Mouse (Mus musculus) limb, embryonic 13.5 days (tissue): ENCODE measurements around the gene Kcnk6. TPM values are rescaled to one million over a fixed set of nuclear protein-coding genes. Genes with fewer than 3 reads are reported as not detected.

Experiments
- ATAC-seq: fragments of 200-750 bp; cut with Nextera tagmentation; 2 replicates; pipeline ENCODE4 v1.8.0; 2017; ENCODE audit warnings: low read depth, moderate number of reproducible peaks, moderate TSS enrichment; ENCODE audit not compliant: low FRiP score
- H3K27ac ChIP-seq: fragments of 300-500 bp; sonication (generic); 2 replicates; pipeline ENCODE4 v1.5.1; 2015; ENCODE audit warnings: inconsistent platforms, mild to moderate bottlenecking, moderate library complexity
- H3K27me3 ChIP-seq: fragments of 300-500 bp; sonication (generic); 2 replicates; pipeline ENCODE4 v1.6.1; 2015; ENCODE audit warnings: mild to moderate bottlenecking, inconsistent platforms
- H3K36me3 ChIP-seq: fragments of 300-500 bp; sonication (generic); 2 replicates; pipeline ENCODE4 v1.6.1; 2015; ENCODE audit warnings: inconsistent platforms, mild to moderate bottlenecking, moderate library complexity
- H3K4me1 ChIP-seq: fragments of 300-500 bp; sonication (generic); 2 replicates; pipeline ENCODE4 v1.6.1; 2015; ENCODE audit warnings: inconsistent platforms
- H3K4me2 ChIP-seq: fragments of 300-500 bp; sonication (generic); replicated peaks from 2 replicates; pipeline ENCODE4 v1.6.1; 2015; ENCODE audit warnings: inconsistent platforms, mild to moderate bottlenecking, moderate library complexity
- H3K4me3 ChIP-seq: fragments of 300-500 bp; sonication (generic); 2 replicates; pipeline ENCODE4 v1.5.1; 2015; ENCODE audit warnings: moderate library complexity, mild to moderate bottlenecking, inconsistent platforms
- H3K9ac ChIP-seq: fragments of 300-500 bp; sonication (generic); 2 replicates; pipeline ENCODE4 v1.6.1; 2015; ENCODE audit warnings: mild to moderate bottlenecking, inconsistent platforms
- H3K9me3 ChIP-seq: fragments of 300-500 bp; sonication (generic); 2 replicates; pipeline ENCODE4 v1.6.1; 2016; ENCODE audit warnings: inconsistent platforms
- WGBS: fragments of 180-500 bp; shearing (Covaris S2); methylation state at CpG from one replicate; pipeline ENCODE4 v1.1.7; 2015; 5-methylcytosine and 5-hydroxymethylcytosine counted together
- polyA plus RNA-seq: library from polyadenylated mRNA; unstranded; fragments of >200 nt; fragmentation: Nextera tagmentation; extraction: Ambion mirVana; gene quantifications from 2 replicates; pipeline ENCODE4 v1.2.1, GENCODE M21; 2015

Kcnk6 gene
- 1.9 and 2.3 TPM in 2 replicates for polyA plus RNA-seq

DNA sequence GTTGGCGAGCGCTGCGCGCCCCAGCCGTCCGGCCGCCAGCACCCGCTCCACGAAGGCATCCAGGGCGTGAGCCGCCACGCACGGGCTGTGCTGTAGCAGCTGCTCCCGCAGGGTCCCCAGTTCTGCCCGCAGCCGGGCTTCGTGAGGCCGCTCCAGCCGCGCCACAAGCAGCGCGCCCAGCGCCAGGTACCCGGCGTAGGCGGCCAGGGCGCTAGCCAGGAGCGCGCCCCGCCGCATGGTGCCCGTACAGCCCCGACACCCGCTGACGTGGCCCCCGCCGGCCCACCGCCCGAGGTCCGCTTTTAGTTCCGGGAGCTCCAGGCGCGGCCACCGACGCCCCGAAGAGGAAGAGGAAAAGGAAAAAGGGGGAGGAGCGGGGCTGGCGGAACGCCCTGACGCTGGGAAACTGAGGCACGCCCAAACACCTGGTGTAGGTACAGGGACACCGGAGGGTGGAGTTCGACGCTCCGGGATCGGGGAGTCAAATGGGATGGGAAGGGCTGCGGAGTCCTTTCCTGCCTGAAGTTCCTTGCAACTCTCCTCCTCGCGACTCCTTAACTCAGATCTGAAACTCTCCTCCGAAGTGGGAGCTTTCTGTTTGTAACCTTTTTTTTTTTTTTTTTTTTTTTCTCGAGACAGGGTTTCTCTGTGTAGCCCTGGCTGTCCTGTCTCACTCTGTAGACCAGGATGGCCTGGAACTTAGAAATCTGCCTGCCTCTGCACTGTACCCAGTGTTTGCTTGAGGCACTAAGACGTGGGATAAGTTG lies at the start of gene Kcnk6:
TSS of gene Kcnk6 (minus strand) at position 269 of the 767 bp plus-strand sequence.
- no peak; the same call in 1 of the 2 replicates for ATAC-seq
- H3K27me3 ChIP-seq: peaks cover 50% of the 10 kb centered on the region
- H3K4me1 ChIP-seq: peaks cover 6% of the 10 kb centered on the region; the same call in 1 of the 2 replicates
- H3K9ac ChIP-seq: peak within 1 kb of the TSS; percentile 79
- H3K27ac ChIP-seq: no peak within 1 kb of the TSS
- H3K9me3 ChIP-seq: no peaks in the 10 kb centered on the region
- H3K4me2 ChIP-seq: peak within 1 kb of the TSS; percentile 95
- peak within 1 kb of the TSS; percentile 66 for H3K4me3 ChIP-seq
- 2% methylated on average over 62 of the region's 62 CpGs for WGBS
- H3K36me3 ChIP-seq: no peaks in the 10 kb centered on the region

GRCm38 (mm10) chr7:29281201-29282073 lies 49.1 kb upstream of the Kcnk6 start, which contains the start of gene Spint2:
Spint2 (minus strand) TSS chr7:29281912.
- no peak within 1 kb of the TSS; the same call in 1 of the 2 replicates for H3K27ac ChIP-seq
- H3K4me3 ChIP-seq: peak within 1 kb of the TSS; percentile 70
- H3K9ac ChIP-seq: peak within 1 kb of the TSS; percentile 74
- WGBS: under 1% methylated on average over 76 of the region's 80 CpGs
- ATAC-seq: peak; percentile 70; the same call in 1 of the 2 replicates
- peaks cover 36% of the 10 kb centered on the region for H3K27me3 ChIP-seq
- no peaks in the 10 kb centered on the region for H3K9me3 ChIP-seq
- H3K4me1 ChIP-seq: peaks cover 29% of the 10 kb centered on the region
- peak within 1 kb of the TSS; percentile 98 for H3K4me2 ChIP-seq
- no peaks in the 10 kb centered on the region for H3K36me3 ChIP-seq

- H3K4me3 ChIP-seq: peak overlapping the region; percentile 70
- peak overlapping the region; percentile 98 for H3K4me2 ChIP-seq
- H3K4me1 ChIP-seq: peaks cover 35% of the 10 kb centered on the region
- H3K27me3 ChIP-seq: peaks cover 36% of the 10 kb centered on the region
- peak overlapping the region; percentile 74 for H3K9ac ChIP-seq
- H3K36me3 ChIP-seq: no peaks in the 10 kb centered on the region
- no peaks in the 10 kb centered on the region for H3K9me3 ChIP-seq
- ATAC-seq: no peak
- no peak overlapping the region for H3K27ac ChIP-seq
- WGBS: 10% methylated on average over 13 of the region's 13 CpGs
Observed at GRCm38 (mm10) chr7:29280801-29281200, 48.5 kb upstream of the Kcnk6 start.

- Histone ChIP-seq H3K4me2 (peak overlapping the region; percentile 98), H3K9me3 (no peaks in the 10 kb centered on the region), H3K27ac (no peak overlapping the region), H3K36me3 (no peaks in the 10 kb centered on the region), H3K4me3 (peak overlapping the region; percentile 70; the same call in 1 of the 2 replicates), H3K9ac (no peak overlapping the region), H3K4me1 (peaks cover 35% of the 10 kb centered on the region), H3K27me3 (peaks cover 35% of the 10 kb centered on the region)
- WGBS: 68% methylated on average over 8 of the region's 8 CpGs
- no peak for ATAC-seq
Observed at GRCm38 (mm10) chr7:29279924-29280323, 47.6 kb upstream of the Kcnk6 start.

DNA sequence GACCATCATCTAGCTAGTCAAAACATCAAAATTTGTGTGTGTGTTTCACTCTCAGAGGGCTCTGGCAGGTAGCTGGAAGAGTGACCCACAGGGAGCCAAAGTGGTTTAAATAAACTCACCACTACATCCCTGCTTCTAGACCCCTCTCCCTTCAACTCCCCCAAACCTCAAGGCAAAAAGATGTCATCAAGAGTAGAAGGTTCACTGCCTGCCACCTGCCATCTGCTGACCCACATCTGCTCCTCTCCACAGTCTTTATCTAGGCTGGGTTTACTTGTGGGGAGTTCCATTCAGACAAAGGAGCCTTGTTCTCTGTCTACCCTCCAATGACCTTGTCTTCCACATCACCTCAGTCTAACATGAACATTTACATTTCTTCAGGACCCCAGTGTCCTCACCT lies 46.9 kb upstream of the Kcnk6 start:
- Histone ChIP-seq H3K9ac (no peak overlapping the region), H3K27me3 (peaks cover 30% of the 10 kb centered on the region), H3K4me2 (no peak overlapping the region), H3K4me1 (peaks cover 37% of the 10 kb centered on the region), H3K27ac (no peak overlapping the region), H3K4me3 (no peak overlapping the region), H3K36me3 (no peaks in the 10 kb centered on the region), H3K9me3 (no peaks in the 10 kb centered on the region)
- no peak for ATAC-seq

GRCm38 (mm10) chr7:29277510-29277909 lies 45.2 kb upstream of the Kcnk6 start:
- 80% methylated on average over 4 of the region's 4 CpGs for WGBS
- peaks cover 46% of the 10 kb centered on the region for H3K4me1 ChIP-seq
- H3K4me2 ChIP-seq: no peak overlapping the region
- H3K9ac ChIP-seq: no peak overlapping the region
- 0 out of 2 replicates have a peak overlapping the region, but pooled peaks have one; percentile 28 for H3K27ac ChIP-seq
- ATAC-seq: no peak
- no peaks in the 10 kb centered on the region for H3K36me3 ChIP-seq
- H3K4me3 ChIP-seq: no peak overlapping the region
- no peaks in the 10 kb centered on the region for H3K9me3 ChIP-seq
- peaks cover 26% of the 10 kb centered on the region for H3K27me3 ChIP-seq

DNA sequence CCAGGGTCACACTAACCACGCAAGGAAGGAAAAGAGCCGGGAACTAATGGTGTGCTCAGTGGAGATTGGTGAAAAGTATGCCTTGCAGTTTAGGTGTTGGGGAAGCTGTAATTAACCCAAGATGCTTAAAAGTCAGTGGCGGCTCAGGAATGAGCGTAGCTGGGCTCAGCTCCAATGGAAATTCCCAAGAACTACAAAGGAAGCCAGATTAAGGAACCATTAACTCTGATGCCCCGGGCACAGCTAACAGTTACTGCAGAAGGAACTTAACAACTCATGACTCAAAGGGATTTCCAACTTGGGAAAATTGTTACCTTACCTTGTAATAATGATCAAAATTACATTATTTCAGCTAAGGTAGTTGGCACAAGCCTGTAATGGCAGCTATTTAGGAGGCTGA lies 44.4 kb upstream of the Kcnk6 start:
- Histone ChIP-seq H3K9ac (no peak overlapping the region), H3K4me3 (no peak overlapping the region), H3K9me3 (no peaks in the 10 kb centered on the region), H3K36me3 (no peaks in the 10 kb centered on the region), H3K4me2 (no peak overlapping the region), H3K4me1 (peaks cover 47% of the 10 kb centered on the region), H3K27ac (peak overlapping the region; percentile 63; the same call in 1 of the 2 replicates), H3K27me3 (peaks cover 18% of the 10 kb centered on the region)
- 23% methylated on average over 5 of the region's 5 CpGs for WGBS
- ATAC-seq: peak; percentile 44; the same call in 1 of the 2 replicates

DNA sequence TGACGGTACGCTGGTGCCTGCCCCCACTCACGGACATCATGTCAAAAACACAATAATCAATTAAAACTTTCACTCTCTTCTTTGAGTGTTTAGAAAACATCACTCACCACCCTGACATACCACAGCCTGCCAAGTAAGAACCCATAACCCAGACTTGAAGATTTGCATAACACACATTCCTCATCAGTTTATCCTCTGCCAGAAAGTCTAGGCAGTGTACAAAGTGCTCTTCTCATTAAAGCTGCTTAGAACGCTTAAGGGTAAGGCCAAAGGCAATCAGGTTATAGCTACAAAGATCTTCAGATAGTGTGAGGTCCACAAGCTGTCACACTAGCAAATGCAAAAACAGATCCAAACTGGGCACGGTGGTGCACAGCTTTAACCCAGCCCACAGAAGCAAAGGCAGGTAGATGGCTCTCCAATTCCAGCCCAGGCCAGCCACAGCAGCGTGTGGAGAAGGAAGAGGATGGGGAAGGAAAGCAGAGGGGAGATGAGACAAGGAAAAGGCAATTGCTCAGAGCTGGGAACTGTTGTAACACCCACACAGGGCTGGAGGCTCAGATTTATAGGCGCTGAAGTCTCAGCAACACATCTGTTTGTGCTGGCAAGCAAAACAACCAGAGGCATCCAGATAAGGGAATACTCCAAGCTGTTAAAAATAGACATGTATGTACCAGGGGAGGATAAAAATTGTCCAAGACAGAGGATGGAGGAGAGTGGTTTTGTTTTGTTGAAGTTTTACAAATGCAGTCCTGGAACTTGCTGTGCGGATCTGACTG lies 39.6 kb upstream of the Kcnk6 start:
- no peak for ATAC-seq
- Histone ChIP-seq H3K4me3 (no peak overlapping the region), H3K9me3 (no peaks in the 10 kb centered on the region), H3K4me1 (peaks cover 47% of the 10 kb centered on the region), H3K36me3 (no peaks in the 10 kb centered on the region), H3K27ac (peak overlapping the region; percentile 10; the same call in 1 of the 2 replicates), H3K9ac (no peak overlapping the region), H3K4me2 (no peak overlapping the region), H3K27me3 (no peaks in the 10 kb centered on the region)
- 58% methylated on average over 8 of the region's 8 CpGs for WGBS

GRCm38 (mm10) chr7:29270445-29270844 lies 38.1 kb upstream of the Kcnk6 start:
- Histone ChIP-seq H3K9me3 (no peaks in the 10 kb centered on the region), H3K4me2 (no peak overlapping the region), H3K4me3 (no peak overlapping the region), H3K27ac (no peak overlapping the region), H3K36me3 (no peaks in the 10 kb centered on the region), H3K4me1 (peaks cover 44% of the 10 kb centered on the region), H3K27me3 (no peaks in the 10 kb centered on the region), H3K9ac (no peak overlapping the region)
- 90% methylated on average over 4 of the region's 4 CpGs for WGBS
- no peak for ATAC-seq

- Histone ChIP-seq H3K27me3 (no peaks in the 10 kb centered on the region), H3K27ac (no peak overlapping the region), H3K9ac (no peak overlapping the region), H3K9me3 (no peaks in the 10 kb centered on the region), H3K4me3 (no peak overlapping the region), H3K4me1 (peaks cover 32% of the 10 kb centered on the region), H3K36me3 (no peaks in the 10 kb centered on the region), H3K4me2 (no peak overlapping the region)
- no peak for ATAC-seq
- 40% methylated on average over 4 of the region's 4 CpGs for WGBS
Observed at GRCm38 (mm10) chr7:29266931-29267330, 34.6 kb upstream of the Kcnk6 start.

DNA sequence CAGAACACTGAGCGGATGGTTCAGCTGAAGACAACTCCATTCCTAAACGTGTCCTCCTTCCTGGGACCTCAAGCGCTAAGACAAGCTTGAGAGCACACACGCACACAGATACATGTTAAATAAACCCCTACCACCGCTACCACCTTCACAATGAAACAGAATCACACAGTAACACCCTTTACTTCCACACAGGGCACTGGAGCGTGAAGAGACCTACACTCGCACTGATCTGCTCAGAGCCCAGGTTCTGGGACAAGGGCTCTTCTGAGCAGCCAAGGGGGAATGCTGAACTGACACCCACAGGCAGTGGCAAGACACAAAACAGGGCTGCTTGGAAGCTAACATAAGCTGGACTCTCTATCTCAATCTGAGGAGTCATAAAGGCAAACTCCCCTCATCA lies 33.3 kb upstream of the Kcnk6 start:
- H3K9me3 ChIP-seq: no peaks in the 10 kb centered on the region
- peaks cover 20% of the 10 kb centered on the region for H3K4me1 ChIP-seq
- no peak for ATAC-seq
- H3K9ac ChIP-seq: no peak overlapping the region
- no peak overlapping the region for H3K4me3 ChIP-seq
- 87% methylated on average over 7 of the region's 7 CpGs for WGBS
- no peaks in the 10 kb centered on the region for H3K27me3 ChIP-seq
- H3K36me3 ChIP-seq: no peaks in the 10 kb centered on the region
- no peak overlapping the region for H3K27ac ChIP-seq
- no peak overlapping the region for H3K4me2 ChIP-seq
